Mouse (Mus musculus) liver, embryonic 12.5 days (tissue): ENCODE measurements around the gene Itpr3. TPM values are rescaled to one million over a fixed set of nuclear protein-coding genes. Genes with fewer than 3 reads are reported as not detected.

ENCODE experiments used
- ATAC-seq: fragments of 200-750 bp; cut with Nextera tagmentation; 2 replicates; pipeline ENCODE4 v1.8.0; 2017; ENCODE audit warnings: moderate number of reproducible peaks, mild to moderate bottlenecking, moderate library complexity
- H3K27ac ChIP-seq: fragments of 300-500 bp; sonication (generic); 2 replicates; pipeline ENCODE4 v1.5.1; 2016; ENCODE audit warnings: mild to moderate bottlenecking
- H3K27me3 ChIP-seq: fragments of 300-500 bp; sonication (generic); replicated peaks from 2 replicates; pipeline ENCODE4 v1.6.1; 2016; ENCODE audit warnings: mild to moderate bottlenecking, moderate library complexity
- H3K36me3 ChIP-seq: fragments of 300-500 bp; sonication (generic); 2 replicates; pipeline ENCODE4 v1.6.1; 2016; ENCODE audit warnings: mild to moderate bottlenecking, moderate library complexity
- H3K4me1 ChIP-seq: fragments of 300-500 bp; sonication (generic); 2 replicates; pipeline ENCODE4 v1.6.1; 2016
- H3K4me2 ChIP-seq: fragments of 300-500 bp; sonication (generic); 2 replicates; pipeline ENCODE4 v1.6.1; 2016; ENCODE audit warnings: mild to moderate bottlenecking, moderate library complexity
- H3K4me3 ChIP-seq: fragments of 300-500 bp; sonication (generic); 2 replicates; pipeline ENCODE4 v1.5.1; 2016; ENCODE audit warnings: mild to moderate bottlenecking, moderate library complexity
- H3K9ac ChIP-seq: fragments of 300-500 bp; sonication (generic); 2 replicates; pipeline ENCODE4 v1.6.1; 2016; ENCODE audit warnings: mild to moderate bottlenecking, moderate library complexity
- H3K9me3 ChIP-seq: fragments of 300-500 bp; sonication (generic); replicated peaks from 2 replicates; pipeline ENCODE4 v1.6.1; 2016; ENCODE audit warnings: mild to moderate bottlenecking, moderate library complexity
- WGBS: fragments of 180-500 bp; shearing (Covaris S2); methylation state at CpG from one replicate; pipeline ENCODE4 v1.1.7; 2016; ENCODE audit not compliant: insufficient replicate concordance; 5-methylcytosine and 5-hydroxymethylcytosine counted together
- polyA plus RNA-seq: library from polyadenylated mRNA; unstranded; fragments of >200 nt; fragmentation: Nextera tagmentation; extraction: Ambion mirVana; gene quantifications from 2 replicates; pipeline ENCODE4 v1.2.1, GENCODE M21; 2016

Gene Itpr3
- polyA plus RNA-seq, 1 experiment from 2014 or later, result 1.2 TPM

- peak overlapping the region; percentile 68 for H3K4me2 ChIP-seq
- H3K4me1 ChIP-seq, result peaks cover 59% of the 10 kb centered on the region
- H3K9me3 ChIP-seq, result no peaks in the 10 kb centered on the region
- H3K9ac ChIP-seq, result peak overlapping the region; percentile 73; the same call in 1 of the 2 replicates
- WGBS, result 15% methylated on average over 9 of the region's 9 CpGs
- H3K36me3 ChIP-seq, result peaks cover 14% of the 10 kb centered on the region
- peak; percentile 67 for ATAC-seq
- peak overlapping the region; percentile 76 for H3K27ac ChIP-seq
- peak overlapping the region; percentile 73 for H3K4me3 ChIP-seq
- peaks cover 4% of the 10 kb centered on the region; the same call in 1 of the 2 replicates for H3K27me3 ChIP-seq
These were observed 77.1 kb downstream of the Itpr3 start for GRCm38 (mm10) chr17:27134187-27134586.

- Histone ChIP-seq H3K9me3 (no peaks in the 10 kb centered on the region), H3K9ac (no peak overlapping the region), H3K27ac (no peak overlapping the region), H3K4me2 (no peak overlapping the region), H3K27me3 (peaks cover 9% of the 10 kb centered on the region; the same call in 1 of the 2 replicates), H3K4me1 (peaks cover 59% of the 10 kb centered on the region), H3K4me3 (no peak overlapping the region), H3K36me3 (peaks cover 9% of the 10 kb centered on the region; the same call in 1 of the 2 replicates)
- no peak for ATAC-seq
- WGBS, result 18% methylated on average over 3 of the region's 3 CpGs
These were observed 77.6 kb downstream of the Itpr3 start for GRCm38 (mm10) chr17:27134715-27135114.

GRCm38 (mm10) chr17:27138396-27138795 is 81.3 kb downstream of the Itpr3 start:
- no peak for ATAC-seq
- Histone ChIP-seq H3K4me2 (no peak overlapping the region), H3K27ac (no peak overlapping the region), H3K4me1 (peaks cover 28% of the 10 kb centered on the region), H3K9me3 (no peaks in the 10 kb centered on the region), H3K36me3 (no peaks in the 10 kb centered on the region), H3K9ac (no peak overlapping the region), H3K27me3 (peaks cover 39% of the 10 kb centered on the region), H3K4me3 (no peak overlapping the region)
- WGBS, result 75% methylated on average over 9 of the region's 9 CpGs

GRCm38 (mm10) chr17:27139304-27139703 is 82.2 kb downstream of the Itpr3 start:
- Histone ChIP-seq H3K27me3 (peaks cover 44% of the 10 kb centered on the region), H3K4me1 (peaks cover 23% of the 10 kb centered on the region), H3K36me3 (no peaks in the 10 kb centered on the region), H3K27ac (no peak overlapping the region), H3K9ac (no peak overlapping the region), H3K4me3 (no peak overlapping the region), H3K9me3 (no peaks in the 10 kb centered on the region), H3K4me2 (no peak overlapping the region)
- ATAC-seq, result no peak
- 55% methylated on average over 7 of the region's 7 CpGs for WGBS

- H3K36me3 ChIP-seq, result no peaks in the 10 kb centered on the region
- 61% methylated on average over 9 of the region's 9 CpGs for WGBS
- H3K4me1 ChIP-seq, result peaks cover 13% of the 10 kb centered on the region
- H3K9me3 ChIP-seq, result no peaks in the 10 kb centered on the region
- no peak overlapping the region for H3K27ac ChIP-seq
- ATAC-seq, result no peak
- H3K9ac ChIP-seq, result no peak overlapping the region
- H3K4me2 ChIP-seq, result no peak overlapping the region
- no peak overlapping the region for H3K4me3 ChIP-seq
- H3K27me3 ChIP-seq, result peaks cover 52% of the 10 kb centered on the region
These were observed 83.2 kb downstream of the Itpr3 start for GRCm38 (mm10) chr17:27140262-27140661.

GRCm38 (mm10) chr17:27141971-27142450 is 84.9 kb downstream of the Itpr3 start:
- Histone ChIP-seq H3K9ac (no peak overlapping the region), H3K36me3 (no peaks in the 10 kb centered on the region), H3K27me3 (peaks cover 68% of the 10 kb centered on the region), H3K9me3 (no peaks in the 10 kb centered on the region), H3K4me3 (no peak overlapping the region), H3K4me2 (no peak overlapping the region), H3K4me1 (peaks cover 21% of the 10 kb centered on the region), H3K27ac (no peak overlapping the region)
- 0 out of 2 replicates have a peak, but pooled peaks have one; percentile 27 for ATAC-seq
- WGBS, result 48% methylated on average over 10 of the region's 10 CpGs

GRCm38 (mm10) chr17:27144152-27144551 is 87.0 kb downstream of the Itpr3 start:
- H3K9ac ChIP-seq, result no peak overlapping the region
- no peak overlapping the region for H3K4me3 ChIP-seq
- WGBS, result 56% methylated on average over 4 of the region's 4 CpGs
- no peaks in the 10 kb centered on the region for H3K9me3 ChIP-seq
- no peak for ATAC-seq
- H3K27ac ChIP-seq, result no peak overlapping the region
- H3K36me3 ChIP-seq, result no peaks in the 10 kb centered on the region
- peaks cover 23% of the 10 kb centered on the region for H3K4me1 ChIP-seq
- H3K4me2 ChIP-seq, result no peak overlapping the region
- peaks cover 66% of the 10 kb centered on the region for H3K27me3 ChIP-seq

GRCm38 (mm10) chr17:27146323-27146923 is 89.3 kb downstream of the Itpr3 start:
- Histone ChIP-seq H3K27ac (no peak overlapping the region), H3K9me3 (no peaks in the 10 kb centered on the region), H3K27me3 (peaks cover 62% of the 10 kb centered on the region), H3K4me2 (no peak overlapping the region), H3K4me3 (no peak overlapping the region), H3K36me3 (no peaks in the 10 kb centered on the region), H3K4me1 (peaks cover 35% of the 10 kb centered on the region), H3K9ac (no peak overlapping the region)
- 28% methylated on average over 8 of the region's 8 CpGs for WGBS
- no peak for ATAC-seq

GRCm38 (mm10) chr17:27150871-27151270 is 93.8 kb downstream of the Itpr3 start:
- ATAC-seq, result no peak
- Histone ChIP-seq H3K27me3 (peaks cover 25% of the 10 kb centered on the region), H3K36me3 (no peaks in the 10 kb centered on the region), H3K4me2 (no peak overlapping the region), H3K27ac (peak overlapping the region; percentile 53), H3K9ac (peak overlapping the region; percentile 40), H3K4me1 (peaks cover 67% of the 10 kb centered on the region), H3K9me3 (no peaks in the 10 kb centered on the region), H3K4me3 (no peak overlapping the region)
- 65% methylated on average over 7 of the region's 7 CpGs for WGBS

- H3K9me3 ChIP-seq, result no peaks in the 10 kb centered on the region
- H3K4me3 ChIP-seq, result no peak overlapping the region
- ATAC-seq, result no peak
- WGBS, result 63% methylated on average over 8 of the region's 8 CpGs
- H3K36me3 ChIP-seq, result no peaks in the 10 kb centered on the region
- no peak overlapping the region; the same call in 1 of the 2 replicates for H3K27ac ChIP-seq
- no peak overlapping the region for H3K4me2 ChIP-seq
- H3K4me1 ChIP-seq, result peaks cover 67% of the 10 kb centered on the region
- H3K9ac ChIP-seq, result no peak overlapping the region
- H3K27me3 ChIP-seq, result peaks cover 20% of the 10 kb centered on the region
These were observed 94.3 kb downstream of the Itpr3 start for GRCm38 (mm10) chr17:27151411-27151810.

- H3K36me3 ChIP-seq, result no peaks in the 10 kb centered on the region
- WGBS, result 30% methylated on average over 8 of the region's 8 CpGs
- peaks cover 70% of the 10 kb centered on the region for H3K4me1 ChIP-seq
- H3K27me3 ChIP-seq, result peaks cover 16% of the 10 kb centered on the region
- no peak overlapping the region for H3K4me3 ChIP-seq
- H3K9me3 ChIP-seq, result no peaks in the 10 kb centered on the region
- H3K27ac ChIP-seq, result peak overlapping the region; percentile 94
- ATAC-seq, result peak; percentile 94
- peak overlapping the region; percentile 62 for H3K9ac ChIP-seq
- peak overlapping the region; percentile 50 for H3K4me2 ChIP-seq
These were observed 96.0 kb downstream of the Itpr3 start for GRCm38 (mm10) chr17:27152976-27153723.

- no peaks in the 10 kb centered on the region for H3K9me3 ChIP-seq
- no peak overlapping the region for H3K4me3 ChIP-seq
- ATAC-seq, result no peak
- peaks cover 16% of the 10 kb centered on the region for H3K27me3 ChIP-seq
- H3K4me1 ChIP-seq, result peaks cover 76% of the 10 kb centered on the region
- H3K27ac ChIP-seq, result peak overlapping the region; percentile 94
- no peaks in the 10 kb centered on the region for H3K36me3 ChIP-seq
- no peak overlapping the region for H3K4me2 ChIP-seq
- WGBS, result 67% methylated on average over 9 of the region's 9 CpGs
- peak overlapping the region; percentile 36; the same call in 1 of the 2 replicates for H3K9ac ChIP-seq
These were observed 96.7 kb downstream of the Itpr3 start for GRCm38 (mm10) chr17:27153773-27154193.
